Mouse (Mus musculus) bone marrow, adult 2 months (tissue): Measurements from ENCODE around the gene Rab5c.

Source experiments
- CTCF ChIP-seq: fragments of 200-500 bp; IDR thresholded peaks from 2 replicates; pipeline ENCODE4 v1.5.1; 2011; ENCODE audit warnings: low read length, control low read depth; ENCODE audit not compliant: control insufficient read depth, insufficient read depth
- POLR2A ChIP-seq: fragments of 200-500 bp; IDR thresholded peaks from 2 replicates; pipeline ENCODE4 v1.6.1; 2011; ENCODE audit warnings: low read depth, mild to moderate bottlenecking, control low read depth, low read length, borderline replicate concordance; ENCODE audit not compliant: control insufficient read depth

DNA sequence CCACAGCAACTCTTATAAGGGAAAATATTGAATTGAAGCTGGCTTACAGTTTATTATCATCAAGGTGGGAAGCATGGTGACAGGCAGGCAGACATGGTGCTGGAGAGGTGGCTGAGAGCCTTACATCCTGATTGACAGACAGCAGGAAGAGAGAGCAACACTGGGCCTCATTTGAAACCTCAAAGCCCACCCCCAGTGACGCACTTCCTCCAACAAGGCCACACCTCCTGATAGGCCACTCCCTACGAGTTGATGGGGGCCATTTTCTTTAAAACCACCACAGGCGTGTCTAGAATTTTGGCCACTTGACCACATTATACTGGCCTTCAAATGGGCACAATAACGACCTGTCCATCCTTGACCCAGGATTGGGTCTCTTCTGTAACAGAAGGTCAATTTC, 36.2 kb upstream of the Rab5c start:
- TF ChIP-seq CTCF: no peak
- TF ChIP-seq POLR2A: no peak
